Mouse (Mus musculus): ENCODE measurements around the gene Dpm3.

Dpm3 gene

GRCm38 (mm10) chr3:89232614-89233013 is 26.5 kb upstream of the Dpm3 start:
- DNase-seq, result no peak

- DNase-seq, result no peak
These were observed 25.5 kb upstream of the Dpm3 start for GRCm38 (mm10) chr3:89233562-89234110.

- no peak for DNase-seq
These were observed 22.6 kb upstream of the Dpm3 start for GRCm38 (mm10) chr3:89236516-89236915.

GRCm38 (mm10) chr3:89237682-89238081 is 21.5 kb upstream of the Dpm3 start:
- no peak for DNase-seq

- DNase-seq, result no peak
These were observed 20.7 kb upstream of the Dpm3 start for GRCm38 (mm10) chr3:89238494-89238893.

GRCm38 (mm10) chr3:89242331-89242895 is 16.7 kb upstream of the Dpm3 start:
- DNase-seq, result peak; percentile 78

GRCm38 (mm10) chr3:89243609-89244008 is 15.5 kb upstream of the Dpm3 start:
- DNase-seq, result no peak

GRCm38 (mm10) chr3:89244158-89244981 is 14.8 kb upstream of the Dpm3 start:
- DNase-seq, result peak; percentile 59

GRCm38 (mm10) chr3:89244982-89245687 is 14.0 kb upstream of the Dpm3 start:
- peak; percentile 79 for DNase-seq

GRCm38 (mm10) chr3:89245688-89246171 is 13.4 kb upstream of the Dpm3 start, which contains the start of gene Krtcap2:
Gene Krtcap2, plus strand, starts transcription at chr3:89245966.
- DNase-seq, result peak; percentile 77

GRCm38 (mm10) chr3:89246261-89247100 is 12.7 kb upstream of the Dpm3 start, which contains the start of gene Trim46:
Gene Trim46, minus strand, starts transcription at chr3:89246309.
- DNase-seq, result peak; percentile 91

GRCm38 (mm10) chr3:89247466-89247865 is 11.7 kb upstream of the Dpm3 start:
- no peak for DNase-seq

- DNase-seq, result peak; percentile 68
These were observed 8.6 kb upstream of the Dpm3 start for GRCm38 (mm10) chr3:89250435-89251040.

GRCm38 (mm10) chr3:89251365-89251895 is 7.7 kb upstream of the Dpm3 start:
- DNase-seq, result peak; percentile 9

GRCm38 (mm10) chr3:89254994-89255393 is 4.2 kb upstream of the Dpm3 start:
- no peak for DNase-seq

- no peak for DNase-seq
These were observed 3.0 kb upstream of the Dpm3 start for GRCm38 (mm10) chr3:89256177-89256576.

- DNase-seq, result no peak
These were observed 1.1 kb downstream of the Dpm3 start for GRCm38 (mm10) chr3:89260211-89260610.

- DNase-seq, result no peak
These were observed 3.3 kb downstream of the Dpm3 start for GRCm38 (mm10) chr3:89262417-89262816.

GRCm38 (mm10) chr3:89266439-89266893 is 7.3 kb downstream of the Dpm3 start:
- peak; percentile 81 for DNase-seq

- no peak for DNase-seq
These were observed 9.8 kb downstream of the Dpm3 start for GRCm38 (mm10) chr3:89268916-89269315.

- DNase-seq, result peak; percentile 81
These were observed 11.0 kb downstream of the Dpm3 start, which contains the start of gene Slc50a1 for GRCm38 (mm10) chr3:89270051-89270755. Gene Slc50a1, minus strand, starts transcription at chr3:89270570.
